Mouse (Mus musculus): ENCODE results near the gene Dapp1.

DNA sequence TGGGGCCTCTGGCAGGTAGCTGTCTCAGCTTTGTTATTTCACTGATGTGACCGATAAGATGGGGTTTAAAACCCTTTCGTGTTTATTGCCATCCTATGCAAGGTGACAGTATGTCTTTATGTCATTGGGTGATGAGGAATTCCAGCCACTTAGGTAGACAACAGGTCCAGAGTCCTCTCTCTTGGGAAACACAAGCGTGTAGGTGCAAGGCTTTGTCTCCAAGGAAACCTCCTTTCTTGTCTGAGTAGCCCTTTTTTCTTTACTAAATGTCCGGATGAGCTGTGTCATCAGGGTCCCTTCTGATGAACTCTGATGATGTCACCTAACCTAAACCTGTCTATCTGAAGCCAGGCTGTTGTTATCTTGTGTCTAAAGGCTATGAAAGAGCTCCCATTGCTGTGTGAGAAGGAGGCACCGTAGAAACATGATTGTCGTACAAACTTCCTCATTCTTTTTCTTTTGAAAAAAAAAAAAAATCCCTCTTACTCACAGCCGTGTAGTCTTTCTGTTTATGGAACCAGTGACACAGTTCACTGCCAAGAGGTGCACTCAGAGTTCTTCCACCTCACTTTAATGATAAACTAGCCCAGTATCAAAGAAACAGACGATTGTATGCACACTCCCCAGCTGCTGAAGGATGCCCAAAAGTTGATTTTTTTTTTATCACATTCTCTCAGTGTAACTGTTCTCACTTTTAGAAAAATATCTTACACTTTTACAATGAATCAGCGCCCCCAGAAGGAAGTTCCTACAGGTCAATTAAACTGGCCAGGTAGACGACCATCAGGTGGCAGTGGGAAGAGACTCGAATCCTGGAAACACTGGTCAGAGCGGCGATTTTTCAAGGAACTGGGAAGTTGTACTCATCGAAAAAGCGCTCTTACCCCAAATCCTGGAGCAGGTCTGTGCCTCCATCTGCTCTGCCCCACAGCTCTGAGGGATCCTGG, 637 bp downstream of the Dapp1 start:
- TF ChIP-seq POLR2A (IDR thresholded peaks at IDR 0.05; ENCODE audit: extremely low read depth, insufficient read depth, low read length) = no peak
- TF ChIP-seq CTCF (IDR thresholded peaks at IDR 0.05; ENCODE audit: low read depth, low read length) = no peak

Measured in liver, adult 2 months (tissue).